Comparison of ENCODE assay signal across 8 mouse cellular contexts in the genomic region with DNA sequence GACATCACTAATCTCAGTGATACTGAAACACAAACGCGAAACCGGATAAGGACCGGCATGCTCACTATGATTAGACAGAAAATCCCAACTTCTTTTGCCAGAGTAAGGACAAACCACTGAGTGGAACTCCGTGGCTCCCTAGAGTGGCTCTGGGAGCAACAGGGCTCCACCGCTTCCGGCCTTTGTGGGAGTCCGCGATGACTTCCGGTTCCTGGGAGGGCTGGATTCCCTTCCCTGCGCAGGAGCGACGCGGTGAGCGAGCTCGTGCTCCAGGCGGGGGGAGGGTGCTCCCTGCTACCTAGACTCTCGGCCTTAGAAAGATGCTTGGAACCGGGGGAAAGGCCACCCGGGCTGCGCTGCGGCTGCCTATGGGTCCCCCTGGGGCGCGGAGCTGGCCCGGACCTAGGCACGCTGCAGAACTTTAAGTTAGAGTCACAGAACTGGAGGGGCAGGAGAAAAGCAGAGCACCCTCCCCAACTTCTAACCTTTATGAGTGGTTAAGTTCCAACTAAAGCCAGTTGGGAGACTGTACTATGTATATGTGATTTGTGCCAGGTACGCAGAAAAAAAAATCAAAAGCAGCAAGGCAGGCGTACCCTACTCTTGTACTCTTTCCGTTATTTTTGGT. TPM values are rescaled to one million over a fixed set of nuclear protein-coding genes. Genes with fewer than 3 reads are reported as not detected.
DNase-seq lines count a peak whose midpoint lies in the region; ATAC-seq and TF ChIP-seq lines count a peak whose summit lies in the region.

A gene (plus strand): TSS at position 200 of the 628 bp plus-strand sequence.

- H3K27ac ChIP-seq in bone marrow macrophage, adult 2 months (ENCODE audit: insufficient read depth, low read depth, low read length), result no peak within 1 kb of the TSS
- 0 out of 2 replicates have a peak within 1 kb of the TSS, but pooled peaks have one; percentile 28 for H3K27ac ChIP-seq in embryonic fibroblast, embryonic 13.5 days (ENCODE audit: insufficient read depth, low read length)
- 0 out of 2 replicates have a peak within 1 kb of the TSS, but pooled peaks have one; percentile 30 for H3K27ac ChIP-seq in kidney, embryonic 14.5 days (ENCODE audit: low read depth, low read length)
- H3K27ac ChIP-seq in limb, embryonic 15.5 days, result peak within 1 kb of the TSS; percentile 86

- no peaks in the 10 kb centered on the region for H3K27me3 ChIP-seq in kidney, embryonic 14.5 days (ENCODE audit: control insufficient read depth, insufficient read depth, low read length)
- 0 out of 2 replicates have a peak, but pooled peaks cover 5% of the 10 kb centered on the region for H3K27me3 ChIP-seq in limb, embryonic 15.5 days

- H3K36me3 ChIP-seq in kidney, embryonic 14.5 days (ENCODE audit: control insufficient read depth, insufficient read depth, low read length), result peaks cover 9% of the 10 kb centered on the region; the same call in 1 of the 2 replicates
- peaks cover 7% of the 10 kb centered on the region; the same call in 1 of the 2 replicates for H3K36me3 ChIP-seq in limb, embryonic 15.5 days

- peak within 1 kb of the TSS; percentile 96 for H3K4me3 ChIP-seq in bone marrow macrophage, adult 2 months (ENCODE audit: insufficient read depth, low read length)
- peak within 1 kb of the TSS; percentile 91 for H3K4me3 ChIP-seq in embryonic fibroblast, embryonic 13.5 days (ENCODE audit: insufficient read depth, low read length)
- peak within 1 kb of the TSS; percentile 79 for H3K4me3 ChIP-seq in kidney, embryonic 14.5 days (ENCODE audit: low read length)
- peak within 1 kb of the TSS; percentile 69 for H3K4me3 ChIP-seq in limb, embryonic 15.5 days

- peak within 1 kb of the TSS; percentile 65 for H3K4me2 ChIP-seq in kidney, embryonic 14.5 days (replicated peaks; ENCODE audit: low read depth, low read length)
- H3K4me2 ChIP-seq in limb, embryonic 15.5 days, result peak within 1 kb of the TSS; percentile 51

- DNase-seq in A20 (ENCODE audit: low read depth, low spot score), result peak; percentile 89
- DNase-seq in heart, adult 9 months (ENCODE audit: low spot score in 2 of 2), result peak; percentile 93 to 95
- peak; percentile 28 to 52 for DNase-seq in monocyte, adult 2 months (ENCODE audit: low read depth in 1 of 2, low spot score in 2 of 2)
- DNase-seq in spleen, postnatal 36 days (ENCODE audit: low spot score in 2 of 2), result peak; percentile 76 to 78

- TF ChIP-seq CTCF in bone marrow macrophage, adult 2 months (IDR thresholded peaks at IDR 0.05; ENCODE audit: low read depth, low read length), result no peak
- TF ChIP-seq CTCF in embryonic fibroblast, embryonic 13.5 days (IDR thresholded peaks at IDR 0.05; ENCODE audit: borderline replicate concordance, insufficient read depth, low read length), result no peak

- no peaks in the 10 kb centered on the region for H3K9me3 ChIP-seq in kidney, embryonic 14.5 days (ENCODE audit: control insufficient read depth, low read length)
- no peaks in the 10 kb centered on the region for H3K9me3 ChIP-seq in limb, embryonic 15.5 days

- H3K9ac ChIP-seq in kidney, embryonic 14.5 days (ENCODE audit: low read depth, low read length), result peak within 1 kb of the TSS; percentile 89
- peak within 1 kb of the TSS; percentile 83 for H3K9ac ChIP-seq in limb, embryonic 15.5 days

- 1% methylated on average over 29 of the region's 29 CpGs for WGBS in kidney, embryonic 14.5 days
- under 1% methylated on average over 29 of the region's 29 CpGs for WGBS in limb, embryonic 15.5 days

- ATAC-seq in kidney, embryonic 14.5 days (ENCODE audit: low FRiP score, low TSS enrichment), result peak; percentile 99
- ATAC-seq in limb, embryonic 15.5 days (ENCODE audit: insufficient number of reproducible peaks, low FRiP score, low TSS enrichment, low read depth), result peak; percentile 96

- TF ChIP-seq POLR2A in bone marrow macrophage, adult 2 months (IDR thresholded peaks at IDR 0.05; ENCODE audit: borderline replicate concordance, low read depth, low read length), result peak; percentile 80; the same call in 1 of the 2 replicates
- peak; percentile 92 for TF ChIP-seq POLR2A in embryonic fibroblast, embryonic 13.5 days (IDR thresholded peaks at IDR 0.05; ENCODE audit: low read depth, low read length)

- H3K4me1 ChIP-seq in bone marrow macrophage, adult 2 months (ENCODE audit: control insufficient read depth, insufficient read depth, low read length), result peaks cover 8% of the 10 kb centered on the region
- no peaks in the 10 kb centered on the region for H3K4me1 ChIP-seq in embryonic fibroblast, embryonic 13.5 days (ENCODE audit: control insufficient read depth, insufficient read depth, low read length)
- peaks cover 10% of the 10 kb centered on the region for H3K4me1 ChIP-seq in kidney, embryonic 14.5 days (ENCODE audit: control insufficient read depth, insufficient read depth, low read length)
- H3K4me1 ChIP-seq in limb, embryonic 15.5 days, result peaks cover 18% of the 10 kb centered on the region

RNA-seq across cellular contexts. Expression of the gene that starts here (rescaled TPM):
- 5.7 and 7.1 TPM in 2 replicates for polyA plus RNA-seq in bone marrow macrophage, adult 2 months (2012; ENCODE audit: insufficient read depth, insufficient read length, missing spikeins)
- polyA plus RNA-seq in embryonic fibroblast, embryonic 13.5 days (2011; ENCODE audit: insufficient read length, low read depth, missing spikeins), result 6.2 and 8.7 TPM in 2 replicates
- 10.9 and 15.5 TPM in 2 replicates for polyA plus RNA-seq in kidney, embryonic 14.5 days (2014; fragmentation: Nextera tagmentation; extraction: Ambion mirVana)
- 9.2 and 10.2 TPM in 2 replicates for polyA plus RNA-seq in limb, embryonic 15.5 days (2015; fragmentation: Nextera tagmentation; extraction: Ambion mirVana)

Comparison
In these comparisons a context has a peak if more than half of its experiments do, and no peak if none do; other contexts are left out.
1. DNase-seq: peak in every context shown above with its lines; median percentile 94 in heart, adult 9 months; 89 in A20; 77 in spleen, postnatal 36 days; 40 in monocyte, adult 2 months.